Mouse (Mus musculus): ENCODE measurements around the gene Gng12.

Gene Gng12

GRCm38 (mm10) chr6:66920786-66921185 is 24.6 kb downstream of the Gng12 start:
- no peak for DNase-seq

GRCm38 (mm10) chr6:66921755-66922154 is 25.6 kb downstream of the Gng12 start:
- DNase-seq = no peak

GRCm38 (mm10) chr6:66922501-66922900 is 26.3 kb downstream of the Gng12 start:
- DNase-seq = no peak

GRCm38 (mm10) chr6:66923851-66924250 is 27.7 kb downstream of the Gng12 start:
- DNase-seq = no peak

GRCm38 (mm10) chr6:66924315-66924965 is 28.2 kb downstream of the Gng12 start:
- no peak for DNase-seq

GRCm38 (mm10) chr6:66926269-66926668 is 30.1 kb downstream of the Gng12 start:
- DNase-seq = no peak

- no peak for DNase-seq
Measured at GRCm38 (mm10) chr6:66928972-66929645, 32.9 kb downstream of the Gng12 start.

GRCm38 (mm10) chr6:66929694-66930093 is 33.5 kb downstream of the Gng12 start:
- no peak for DNase-seq

GRCm38 (mm10) chr6:66932206-66932819 is 36.1 kb downstream of the Gng12 start:
- DNase-seq = no peak

- no peak for DNase-seq
Measured at GRCm38 (mm10) chr6:66940656-66941235, 44.5 kb downstream of the Gng12 start.

GRCm38 (mm10) chr6:66941792-66942191 is 45.6 kb downstream of the Gng12 start:
- no peak for DNase-seq

- no peak for DNase-seq
Measured at GRCm38 (mm10) chr6:66942826-66943225, 46.6 kb downstream of the Gng12 start.

GRCm38 (mm10) chr6:66943367-66944189 is 47.4 kb downstream of the Gng12 start:
- DNase-seq = no peak

- no peak for DNase-seq
Measured at GRCm38 (mm10) chr6:66944190-66945003, 48.2 kb downstream of the Gng12 start.

- no peak for DNase-seq
Measured at GRCm38 (mm10) chr6:66945004-66945356, 48.8 kb downstream of the Gng12 start.

GRCm38 (mm10) chr6:66948111-66948510 is 51.9 kb downstream of the Gng12 start:
- no peak for DNase-seq

- DNase-seq = no peak
Measured at GRCm38 (mm10) chr6:66948848-66949247, 52.7 kb downstream of the Gng12 start.

- DNase-seq = no peak
Measured at GRCm38 (mm10) chr6:66951726-66952418, 55.7 kb downstream of the Gng12 start.

- DNase-seq = no peak
Measured at GRCm38 (mm10) chr6:66953951-66954519, 57.8 kb downstream of the Gng12 start.

- DNase-seq = peak; percentile 69
Measured at GRCm38 (mm10) chr6:66955089-66955657, 59.0 kb downstream of the Gng12 start.

Data from lung, postnatal 14 days (tissue).